Mouse (Mus musculus): Measurements from ENCODE around the gene Hoga1. TPM values are rescaled to one million over a fixed set of nuclear protein-coding genes. Genes with fewer than 3 reads are reported as not detected.

The Hoga1 gene
- total and polyA plus RNA-seq, 3 experiments: not detected

GRCm38 (mm10) chr19:42120451-42120850 lies 75.0 kb downstream of the Hoga1 start:
- no peak overlapping the region for H3K9ac ChIP-seq (ENCODE audit: insufficient read depth, low read depth)
- no peak overlapping the region for H3K27ac ChIP-seq (ENCODE audit: insufficient read depth, low read depth)
- H3K4me2 ChIP-seq (ENCODE audit: insufficient read depth, low read depth, poor library complexity, severe bottlenecking): no peak overlapping the region
- H3K27me3 ChIP-seq (replicated peaks): no peaks in the 10 kb centered on the region
- H3K36me3 ChIP-seq (replicated peaks in 1 of 2; ENCODE audit: control insufficient read depth in 1 of 2, insufficient read depth in 1 of 2, low read length in 1 of 2): peaks cover 45 to 94% of the 10 kb centered on the region in 2 experiments
- no peak for TF ChIP-seq UBTF (IDR thresholded peaks at IDR 0.05; ENCODE audit: low read depth, low read length)
- no peak for TF ChIP-seq IRF4 (IDR thresholded peaks at IDR 0.05; ENCODE audit: low read depth, low read length)
- TF ChIP-seq MYC (IDR thresholded peaks at IDR 0.05; ENCODE audit: low read depth, low read length): no peak
- no peak for TF ChIP-seq NELFE (IDR thresholded peaks at IDR 0.05; ENCODE audit: low read depth, low read length)
- TF ChIP-seq MAFK (IDR thresholded peaks at IDR 0.05; ENCODE audit: insufficient replicate concordance, low read length): no peak
- TF ChIP-seq RCOR1 (conservative IDR thresholded peaks at IDR 0.05; ENCODE audit: low read depth, low read length): no peak
- no peak for TF ChIP-seq USF1 (IDR thresholded peaks at IDR 0.05; ENCODE audit: low read depth, low read length)
- TF ChIP-seq ZC3H11A (IDR thresholded peaks at IDR 0.05; ENCODE audit: low read depth, low read length): no peak
- no peak for TF ChIP-seq MAX (IDR thresholded peaks at IDR 0.05; ENCODE audit: low read length)
- TF ChIP-seq MXI1 (IDR thresholded peaks at IDR 0.05; ENCODE audit: low read depth, low read length): no peak
- no peak for TF ChIP-seq ELF1 (IDR thresholded peaks at IDR 0.05; ENCODE audit: low read depth, low read length)
- no peak for TF ChIP-seq EP300 (IDR thresholded peaks at IDR 0.05; ENCODE audit: low read length)
- no peaks in the 10 kb centered on the region for H3K79me2 ChIP-seq (replicated peaks; ENCODE audit: control insufficient read depth, extremely low read depth, insufficient read depth, poor library complexity, severe bottlenecking)
- H3K9me3 ChIP-seq (replicated peaks; ENCODE audit: low read length): no peaks in the 10 kb centered on the region
- H3K4me3 ChIP-seq (replicated peaks in 1 of 3; ENCODE audit: low read depth in 2 of 3, low read length in 2 of 3, poor library complexity in 1 of 3): no peak overlapping the region
- in situ Hi-C loops (cut with MboI; ENCODE audit: low pct_ligation_motif_present, low pct_unique_long_range_greater_than_20kb, low sequenced_read_pairs): no loop called here
- dilution Hi-C loops (cut with MboI; ENCODE audit: extremely low pct_ligation_motif_present, extremely low pct_unique_long_range_greater_than_20kb, low sequenced_read_pairs): no loop called here
- H3K4me1 ChIP-seq (ENCODE audit: control insufficient read depth in 1 of 2, insufficient read depth in 2 of 2): peaks cover 0 to 6% of the 10 kb centered on the region in 2 experiments; a peak in 3 of 4 replicates
- no peak for DNase-seq (ENCODE audit: extremely low read depth)

Other genes starting within 250 kb of the Hoga1 start
- gene Arhgap19, start 243.6 kb upstream of the Hoga1 start, total RNA-seq (2012; rRNA removed): 20.4 TPM in 2 replicates
- gene Arhgap19, start 243.6 kb upstream of the Hoga1 start, total RNA-seq (2014; rRNA removed): 36.8 and 37.9 TPM in 2 replicates
- gene Arhgap19, start 243.6 kb upstream of the Hoga1 start, polyA plus RNA-seq (2012; ENCODE audit: insufficient read length, low read depth): 27.8 and 30.1 TPM in 2 replicates
- gene Frat1, start 215.6 kb upstream of the Hoga1 start, total RNA-seq (2012; rRNA removed): 0.80 and 2.0 TPM in 2 replicates
- 0.70 and 0.96 TPM in 2 replicates for gene Frat1, start 215.6 kb upstream of the Hoga1 start, total RNA-seq (2014; rRNA removed)
- 0.64 and 0.94 TPM in 2 replicates for gene Frat1, start 215.6 kb upstream of the Hoga1 start, polyA plus RNA-seq (2012; ENCODE audit: insufficient read length, low read depth)
- 0.67 and 1.0 TPM in 2 replicates for gene Frat2, start 197.5 kb upstream of the Hoga1 start, total RNA-seq (2012; rRNA removed)
- 0.55 and 0.68 TPM in 2 replicates for gene Frat2, start 197.5 kb upstream of the Hoga1 start, total RNA-seq (2014; rRNA removed)
- gene Frat2, start 197.5 kb upstream of the Hoga1 start, polyA plus RNA-seq (2012; ENCODE audit: insufficient read length, low read depth): 1.2 and 1.3 TPM in 2 replicates
- 42.5 and 58.0 TPM in 2 replicates for gene Rrp12, start 149.4 kb upstream of the Hoga1 start, total RNA-seq (2012; rRNA removed)
- 20.1 and 22.0 TPM in 2 replicates for gene Rrp12, start 149.4 kb upstream of the Hoga1 start, total RNA-seq (2014; rRNA removed)
- 62.4 and 64.3 TPM in 2 replicates for gene Rrp12, start 149.4 kb upstream of the Hoga1 start, polyA plus RNA-seq (2012; ENCODE audit: insufficient read length, low read depth)
- 736 and 928 TPM in 2 replicates for gene Pgam1, start 133.7 kb upstream of the Hoga1 start, total RNA-seq (2012; rRNA removed)
- 1,480 and 1,507 TPM in 2 replicates for gene Pgam1, start 133.7 kb upstream of the Hoga1 start, total RNA-seq (2014; rRNA removed)
- 870 and 932 TPM in 2 replicates for gene Pgam1, start 133.7 kb upstream of the Hoga1 start, polyA plus RNA-seq (2012; ENCODE audit: insufficient read length, low read depth)
- gene Exosc1, start 112.2 kb upstream of the Hoga1 start, total RNA-seq (2012; rRNA removed): 56.6 and 70.0 TPM in 2 replicates
- gene Exosc1, start 112.2 kb upstream of the Hoga1 start, total RNA-seq (2014; rRNA removed): 68.6 and 72.6 TPM in 2 replicates
- 109 TPM in 2 replicates for gene Exosc1, start 112.2 kb upstream of the Hoga1 start, polyA plus RNA-seq (2012; ENCODE audit: insufficient read length, low read depth)
- gene Zdhhc16, start 112.1 kb upstream of the Hoga1 start, total RNA-seq (2012; rRNA removed): 45.5 and 49.6 TPM in 2 replicates
- 29.9 and 30.3 TPM in 2 replicates for gene Zdhhc16, start 112.1 kb upstream of the Hoga1 start, total RNA-seq (2014; rRNA removed)
- 51.1 and 54.3 TPM in 2 replicates for gene Zdhhc16, start 112.1 kb upstream of the Hoga1 start, polyA plus RNA-seq (2012; ENCODE audit: insufficient read length, low read depth)
- 26.2 and 32.1 TPM in 2 replicates for gene Mms19, start 64.5 kb upstream of the Hoga1 start, total RNA-seq (2012; rRNA removed)
- 34.4 and 43.3 TPM in 2 replicates for gene Mms19, start 64.5 kb upstream of the Hoga1 start, total RNA-seq (2014; rRNA removed)
- gene Mms19, start 64.5 kb upstream of the Hoga1 start, polyA plus RNA-seq (2012; ENCODE audit: insufficient read length, low read depth): 36.5 and 46.3 TPM in 2 replicates
- 3.1 and 3.6 TPM in 2 replicates for gene Ubtd1, start 63.8 kb upstream of the Hoga1 start, total RNA-seq (2012; rRNA removed)
- gene Ubtd1, start 63.8 kb upstream of the Hoga1 start, total RNA-seq (2014; rRNA removed): 3.1 and 3.4 TPM in 2 replicates
- 5.5 and 5.8 TPM in 2 replicates for gene Ubtd1, start 63.8 kb upstream of the Hoga1 start, polyA plus RNA-seq (2012; ENCODE audit: insufficient read length, low read depth)
- not detected in 2 replicates for gene Ankrd2, start 9.6 kb upstream of the Hoga1 start, total RNA-seq (2012; rRNA removed)
- not detected in 2 replicates for gene Ankrd2, start 9.6 kb upstream of the Hoga1 start, total RNA-seq (2014; rRNA removed)
- not detected in 2 replicates for gene Ankrd2, start 9.6 kb upstream of the Hoga1 start, polyA plus RNA-seq (2012; ENCODE audit: insufficient read length, low read depth)
- gene 4933411K16Rik, start 6.6 kb downstream of the Hoga1 start, total RNA-seq (2012; rRNA removed): not detected in 2 replicates
- gene 4933411K16Rik, start 6.6 kb downstream of the Hoga1 start, total RNA-seq (2014; rRNA removed): not detected in 2 replicates
- not detected in 2 replicates for gene 4933411K16Rik, start 6.6 kb downstream of the Hoga1 start, polyA plus RNA-seq (2012; ENCODE audit: insufficient read length, low read depth)
- 0.04 TPM in 1 of 2 replicates, not detected in the other for gene Morn4, start 40.7 kb downstream of the Hoga1 start, total RNA-seq (2012; rRNA removed)
- not detected in 2 replicates for gene Morn4, start 40.7 kb downstream of the Hoga1 start, total RNA-seq (2014; rRNA removed)
- gene Morn4, start 40.7 kb downstream of the Hoga1 start, polyA plus RNA-seq (2012; ENCODE audit: insufficient read length, low read depth): 0.24 and 0.27 TPM in 2 replicates
- 10.0 and 10.9 TPM in 2 replicates for gene Pi4k2a, start 44.9 kb downstream of the Hoga1 start, total RNA-seq (2012; rRNA removed)
- 5.8 and 7.0 TPM in 2 replicates for gene Pi4k2a, start 44.9 kb downstream of the Hoga1 start, total RNA-seq (2014; rRNA removed)
- 21.4 and 23.9 TPM in 2 replicates for gene Pi4k2a, start 44.9 kb downstream of the Hoga1 start, polyA plus RNA-seq (2012; ENCODE audit: insufficient read length, low read depth)
- gene Avpi1, start 83.4 kb downstream of the Hoga1 start, total RNA-seq (2012; rRNA removed): 7.7 and 9.3 TPM in 2 replicates
- 8.1 and 9.0 TPM in 2 replicates for gene Avpi1, start 83.4 kb downstream of the Hoga1 start, total RNA-seq (2014; rRNA removed)
- 5.9 and 6.5 TPM in 2 replicates for gene Avpi1, start 83.4 kb downstream of the Hoga1 start, polyA plus RNA-seq (2012; ENCODE audit: insufficient read length, low read depth)
- gene Marveld1, start 101.8 kb downstream of the Hoga1 start, total RNA-seq (2012; rRNA removed): not detected in 2 replicates
- not detected in 2 replicates for gene Marveld1, start 101.8 kb downstream of the Hoga1 start, total RNA-seq (2014; rRNA removed)
- gene Marveld1, start 101.8 kb downstream of the Hoga1 start, polyA plus RNA-seq (2012; ENCODE audit: insufficient read length, low read depth): 0.07 TPM in 1 of 2 replicates, not detected in the other
- 14.6 and 16.2 TPM in 2 replicates for gene Zfyve27, start 118.3 kb downstream of the Hoga1 start, total RNA-seq (2012; rRNA removed)
- gene Zfyve27, start 118.3 kb downstream of the Hoga1 start, total RNA-seq (2014; rRNA removed): 11.3 and 11.4 TPM in 2 replicates
- gene Zfyve27, start 118.3 kb downstream of the Hoga1 start, polyA plus RNA-seq (2012; ENCODE audit: insufficient read length, low read depth): 18.3 and 19.2 TPM in 2 replicates
- gene Sfrp5, start 156.6 kb downstream of the Hoga1 start, total RNA-seq (2012; rRNA removed): not detected in 2 replicates
- gene Sfrp5, start 156.6 kb downstream of the Hoga1 start, total RNA-seq (2014; rRNA removed): not detected in 2 replicates
- gene Sfrp5, start 156.6 kb downstream of the Hoga1 start, polyA plus RNA-seq (2012; ENCODE audit: insufficient read length, low read depth): not detected in 2 replicates
- gene Golga7b, start 202.0 kb downstream of the Hoga1 start, total RNA-seq (2012; rRNA removed): 0.08 TPM in 2 replicates
- gene Golga7b, start 202.0 kb downstream of the Hoga1 start, total RNA-seq (2014; rRNA removed): 0.07 and 0.18 TPM in 2 replicates
- gene Golga7b, start 202.0 kb downstream of the Hoga1 start, polyA plus RNA-seq (2012; ENCODE audit: insufficient read length, low read depth): 0.14 and 0.19 TPM in 2 replicates